Mouse (Mus musculus): Measurements from ENCODE around the gene E4f1. TPM values are rescaled to one million over a fixed set of nuclear protein-coding genes. Genes with fewer than 3 reads are reported as not detected.
A peak's percentile ranks its signal among the peaks of the same experiment; 100 is the strongest.
"Not testable (repeated sequence)": the region's sequence is repeated elsewhere in the genome, so short reads cannot be mapped to it uniquely, and the experiment has no call there.

The E4f1 gene
- polyA plus RNA-seq, 1 experiment from 2014 or later: 9.8 TPM

- TF ChIP-seq CTCF (IDR thresholded peaks at IDR 0.05; ENCODE audit: low read depth): 0 out of 2 replicates have a peak, but pooled peaks have one; percentile 4
- Histone ChIP-seq H3K9me3 (replicated peaks; ENCODE audit: low read length) (no peaks in the 10 kb centered on the region), H3K9ac (ENCODE audit: low read depth, low read length) (no peak overlapping the region), H3K36me3 (ENCODE audit: insufficient read depth, low read length) (no peaks in the 10 kb centered on the region), H3K4me2 (ENCODE audit: low read length) (no peak overlapping the region), H3K27me3 (ENCODE audit: insufficient read depth, low read length) (no peaks in the 10 kb centered on the region), H3K4me3 (replicated peaks; ENCODE audit: low read depth, low read length) (no peak overlapping the region), H3K4me1 (replicated peaks; ENCODE audit: insufficient read depth, low read length) (no peaks in the 10 kb centered on the region), H3K27ac (no peak overlapping the region)
- DNase-seq (ENCODE audit: low spot score): no peak
- ATAC-seq (replicated peaks; ENCODE audit: low FRiP score, low read depth): peak; percentile 40
- 48% methylated on average over 6 of the region's 6 CpGs for WGBS
Measured at GRCm38 (mm10) chr17:24463374-24464133, 6.6 kb downstream of the E4f1 start.

GRCm38 (mm10) chr17:24462932-24463331 lies 7.2 kb downstream of the E4f1 start:
- Histone ChIP-seq H3K4me2 (ENCODE audit: low read length) (no peak overlapping the region), H3K9ac (ENCODE audit: low read depth, low read length) (no peak overlapping the region), H3K27me3 (ENCODE audit: insufficient read depth, low read length) (no peaks in the 10 kb centered on the region), H3K36me3 (ENCODE audit: insufficient read depth, low read length) (no peaks in the 10 kb centered on the region), H3K4me3 (replicated peaks; ENCODE audit: low read depth, low read length) (no peak overlapping the region), H3K27ac (no peak overlapping the region), H3K4me1 (replicated peaks; ENCODE audit: insufficient read depth, low read length) (no peaks in the 10 kb centered on the region), H3K9me3 (replicated peaks; ENCODE audit: low read length) (no peaks in the 10 kb centered on the region)
- no peak for ATAC-seq (replicated peaks; ENCODE audit: low FRiP score, low read depth)
- 85% methylated on average over 1 of the region's 1 CpGs for WGBS
- no peak for TF ChIP-seq CTCF (IDR thresholded peaks at IDR 0.05; ENCODE audit: low read depth)
- no peak for DNase-seq (ENCODE audit: low spot score)

GRCm38 (mm10) chr17:24461580-24461979 lies 8.5 kb downstream of the E4f1 start:
- no peaks in the 10 kb centered on the region for H3K27me3 ChIP-seq (ENCODE audit: insufficient read depth, low read length)
- DNase-seq (ENCODE audit: low spot score): peak; percentile 50
- 71% methylated on average over 2 of the region's 2 CpGs for WGBS
- no peak for ATAC-seq (replicated peaks; ENCODE audit: low FRiP score, low read depth)
- TF ChIP-seq CTCF (IDR thresholded peaks at IDR 0.05; ENCODE audit: low read depth): peak; percentile 71
- no peaks in the 10 kb centered on the region for H3K4me1 ChIP-seq (replicated peaks; ENCODE audit: insufficient read depth, low read length)
- H3K9me3 ChIP-seq (replicated peaks; ENCODE audit: low read length): no peaks in the 10 kb centered on the region
- no peak overlapping the region for H3K4me3 ChIP-seq (replicated peaks; ENCODE audit: low read depth, low read length)
- H3K9ac ChIP-seq (ENCODE audit: low read depth, low read length): no peak overlapping the region
- H3K27ac ChIP-seq: no peak overlapping the region
- no peaks in the 10 kb centered on the region for H3K36me3 ChIP-seq (ENCODE audit: insufficient read depth, low read length)
- no peak overlapping the region for H3K4me2 ChIP-seq (ENCODE audit: low read length)

- Histone ChIP-seq H3K4me2 (ENCODE audit: low read length) (peak overlapping the region; percentile 39), H3K27ac (peak overlapping the region; percentile 60), H3K4me3 (replicated peaks; ENCODE audit: low read depth, low read length) (peak overlapping the region; percentile 17)
- WGBS: 42% methylated on average over 10 of the region's 10 CpGs
- not testable (repeated sequence) for H3K9ac ChIP-seq (ENCODE audit: low read depth, low read length); H3K27me3 ChIP-seq (ENCODE audit: insufficient read depth, low read length); H3K4me1 ChIP-seq (replicated peaks; ENCODE audit: insufficient read depth, low read length); DNase-seq (ENCODE audit: low spot score); H3K9me3 ChIP-seq (replicated peaks; ENCODE audit: low read length); H3K36me3 ChIP-seq (ENCODE audit: insufficient read depth, low read length)
- peak; percentile 29 for TF ChIP-seq CTCF (IDR thresholded peaks at IDR 0.05; ENCODE audit: low read depth)
- peak; percentile 17 for ATAC-seq (replicated peaks; ENCODE audit: low FRiP score, low read depth)
Measured at GRCm38 (mm10) chr17:24455523-24456206, 14.4 kb downstream of the E4f1 start.

GRCm38 (mm10) chr17:24454756-24455522 lies 15.2 kb downstream of the E4f1 start:
- Histone ChIP-seq H3K27me3 (ENCODE audit: insufficient read depth, low read length) (no peaks in the 10 kb centered on the region), H3K4me1 (replicated peaks; ENCODE audit: insufficient read depth, low read length) (0 out of 2 replicates have a peak, but pooled peaks cover 8% of the 10 kb centered on the region), H3K9ac (ENCODE audit: low read depth, low read length) (peak overlapping the region; percentile 87), H3K27ac (peak overlapping the region; percentile 99), H3K4me3 (replicated peaks; ENCODE audit: low read depth, low read length) (peak overlapping the region; percentile 89), H3K36me3 (ENCODE audit: insufficient read depth, low read length) (peaks cover 2% of the 10 kb centered on the region; the same call in 1 of the 2 replicates), H3K4me2 (ENCODE audit: low read length) (peak overlapping the region; percentile 69), H3K9me3 (replicated peaks; ENCODE audit: low read length) (no peaks in the 10 kb centered on the region)
- DNase-seq (ENCODE audit: low spot score) (peak; percentile 100), ATAC-seq (replicated peaks; ENCODE audit: low FRiP score, low read depth) (peak; percentile 93)
- under 1% methylated on average over 63 of the region's 67 CpGs for WGBS
- TF ChIP-seq CTCF (IDR thresholded peaks at IDR 0.05; ENCODE audit: low read depth): peak; percentile 48; the same call in 1 of the 2 replicates

- ATAC-seq (replicated peaks; ENCODE audit: low FRiP score, low read depth): no peak
- Histone ChIP-seq H3K9ac (ENCODE audit: low read depth, low read length) (peak overlapping the region; percentile 87), H3K4me3 (replicated peaks; ENCODE audit: low read depth, low read length) (peak overlapping the region; percentile 89), H3K9me3 (replicated peaks; ENCODE audit: low read length) (no peaks in the 10 kb centered on the region), H3K4me1 (replicated peaks; ENCODE audit: insufficient read depth, low read length) (0 out of 2 replicates have a peak, but pooled peaks cover 8% of the 10 kb centered on the region), H3K27ac (peak overlapping the region; percentile 99), H3K4me2 (ENCODE audit: low read length) (peak overlapping the region; percentile 69), H3K27me3 (ENCODE audit: insufficient read depth, low read length) (no peaks in the 10 kb centered on the region), H3K36me3 (ENCODE audit: insufficient read depth, low read length) (peaks cover 8% of the 10 kb centered on the region)
- DNase-seq (ENCODE audit: low spot score): no peak
- 3% methylated on average over 14 of the region's 14 CpGs for WGBS
- TF ChIP-seq CTCF (IDR thresholded peaks at IDR 0.05; ENCODE audit: low read depth): no peak
Measured at GRCm38 (mm10) chr17:24454218-24454755, 15.8 kb downstream of the E4f1 start.
